Mouse (Mus musculus): ENCODE data around the gene Gm21988. TPM values are rescaled to one million over a fixed set of nuclear protein-coding genes. Genes with fewer than 3 reads are reported as not detected.

Gene Gm21988
- total and polyA plus RNA-seq, 3 experiments = 0.98 to 2.6 (median 1.4) TPM

DNA sequence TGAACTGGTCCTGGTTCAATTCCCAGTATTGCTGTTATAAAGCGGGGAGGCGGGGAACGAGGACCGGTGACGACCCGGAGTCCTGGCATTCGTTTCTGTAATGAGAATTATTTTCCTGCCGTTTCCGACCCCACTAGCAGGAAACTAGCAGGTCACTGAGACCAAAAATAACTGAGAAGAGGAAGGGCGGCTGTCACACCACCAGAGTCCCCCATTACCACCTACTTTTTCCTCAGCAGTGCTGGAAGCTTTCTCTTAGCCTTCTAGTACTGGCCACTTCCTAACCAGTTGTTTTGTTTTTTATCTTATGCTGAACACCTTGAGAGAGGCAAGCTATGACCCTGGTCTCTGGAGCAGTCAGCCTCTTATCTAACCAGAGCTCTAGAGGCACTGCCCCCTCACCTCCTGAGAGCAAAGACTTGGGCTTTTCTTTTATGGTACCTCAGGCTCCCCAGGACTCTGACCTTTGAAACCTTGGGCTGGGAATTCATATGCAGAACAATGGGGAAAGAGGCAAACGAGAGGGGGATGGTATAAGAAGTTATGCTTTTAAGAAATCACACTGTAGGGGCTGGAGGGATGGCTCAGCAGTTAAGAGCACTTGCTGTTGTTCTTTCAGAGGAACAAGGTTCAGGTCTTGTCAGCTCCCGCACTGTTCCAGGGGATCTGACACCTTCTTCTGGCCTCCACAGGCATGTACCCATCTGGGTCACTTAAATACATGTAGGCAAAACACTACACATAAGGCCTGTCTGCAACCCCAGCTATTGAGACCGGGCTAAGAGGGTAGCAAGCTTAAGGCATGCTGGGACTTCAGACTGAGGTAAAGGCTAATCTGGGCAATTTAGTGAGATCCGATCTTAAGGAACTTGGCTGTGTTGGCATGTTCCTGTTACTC lies 17.8 kb downstream of the Gm21988 start:
- TF ChIP-seq NELFE (IDR thresholded peaks at IDR 0.05; ENCODE audit: low read depth, low read length) (no peak), E2F4 (IDR thresholded peaks at IDR 0.05; ENCODE audit: insufficient replicate concordance, low read depth, low read length) (no peak), POLR2A (IDR thresholded peaks at IDR 0.05; ENCODE audit: low read depth, low read length) (no peak), GABPA (IDR thresholded peaks at IDR 0.05; ENCODE audit: insufficient replicate concordance, low read depth, low read length) (no peak), MEF2A (IDR thresholded peaks at IDR 0.05; ENCODE audit: borderline replicate concordance, low read depth, low read length) (peak; percentile 65), EP300 (IDR thresholded peaks at IDR 0.05; ENCODE audit: low read length) (no peak)
- dilution Hi-C loops (cut with MboI; ENCODE audit: extremely low pct_ligation_motif_present, extremely low pct_unique_long_range_greater_than_20kb, low sequenced_read_pairs) = no loop called here
- no peak for DNase-seq (ENCODE audit: extremely low read depth)
- in situ Hi-C loops (cut with MboI; ENCODE audit: low pct_ligation_motif_present, low pct_unique_long_range_greater_than_20kb, low sequenced_read_pairs) = no loop called here
- peak overlapping the region; percentile 76 for H3K9ac ChIP-seq (ENCODE audit: insufficient read depth, low read depth)
- no peak overlapping the region for H3K27ac ChIP-seq (ENCODE audit: insufficient read depth, low read depth)
- H3K4me3 ChIP-seq (replicated peaks in 1 of 3; ENCODE audit: low read depth in 2 of 3, low read length in 2 of 3, poor library complexity in 1 of 3) = peak overlapping the region; percentile 61 to 78 (median 76)
- no peaks in the 10 kb centered on the region for H3K27me3 ChIP-seq (replicated peaks)
- no peaks in the 10 kb centered on the region for H3K79me2 ChIP-seq (replicated peaks; ENCODE audit: control insufficient read depth, extremely low read depth, insufficient read depth, poor library complexity, severe bottlenecking)
- H3K36me3 ChIP-seq (replicated peaks in 1 of 2; ENCODE audit: control insufficient read depth in 1 of 2, insufficient read depth in 1 of 2, low read length in 1 of 2) = peaks cover 3 to 38% of the 10 kb centered on the region in 2 experiments
- peaks cover 15 to 30% of the 10 kb centered on the region in 2 experiments; a peak in 3 of 4 replicates for H3K4me1 ChIP-seq (ENCODE audit: control insufficient read depth in 1 of 2, insufficient read depth in 2 of 2)
- H3K9me3 ChIP-seq (replicated peaks; ENCODE audit: low read length) = no peaks in the 10 kb centered on the region
- H3K4me2 ChIP-seq (ENCODE audit: insufficient read depth, low read depth, poor library complexity, severe bottlenecking) = peak overlapping the region; percentile 87

DNA sequence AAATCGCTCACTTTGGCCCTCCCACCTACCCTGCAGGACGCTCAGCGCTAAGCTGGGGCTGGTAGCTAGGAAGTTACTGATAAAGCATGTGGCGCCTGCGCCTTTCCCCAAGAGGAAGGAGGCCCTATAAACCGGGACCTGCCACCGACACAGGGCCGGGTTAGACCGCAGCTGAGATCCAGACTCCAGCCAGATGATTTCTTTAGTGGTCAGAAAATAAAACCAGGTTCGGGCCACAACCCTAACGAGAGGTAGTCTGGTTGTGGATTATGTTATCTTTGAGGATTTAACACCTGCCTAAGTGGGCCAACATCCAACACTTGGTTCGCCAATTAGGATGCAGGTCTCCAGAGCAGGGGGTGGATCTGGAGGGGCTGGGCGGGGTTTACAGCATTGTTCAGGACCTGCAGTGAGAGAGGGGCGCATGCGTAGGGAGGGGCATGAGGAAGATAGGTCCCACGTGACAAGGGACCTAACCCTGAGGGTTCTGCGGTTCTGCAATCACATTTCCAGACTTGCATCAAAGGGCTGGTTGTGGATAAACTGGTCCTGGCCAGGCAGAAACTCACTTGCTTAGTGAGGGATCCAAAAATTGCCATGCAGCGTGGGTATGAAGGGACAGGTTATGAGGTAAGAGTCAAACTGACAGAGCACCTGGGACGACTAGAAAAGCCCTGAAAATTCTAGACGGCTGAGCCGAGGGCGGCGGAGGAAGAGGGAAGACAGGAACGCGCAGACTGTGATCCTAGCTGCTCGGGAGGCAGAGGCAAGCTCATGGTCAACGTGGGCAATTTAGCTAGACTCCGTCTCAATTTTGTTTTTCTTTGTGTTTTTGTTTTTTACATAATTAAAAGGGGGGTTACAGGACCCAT lies 18.7 kb downstream of the Gm21988 start, which contains the start of gene Slc16a13:
Gene Slc16a13, minus strand, starts transcription at position 334 of the 872 bp plus-strand sequence.
- Histone ChIP-seq H3K27ac (ENCODE audit: insufficient read depth, low read depth) (no peak within 1 kb of the TSS), H3K9ac (ENCODE audit: insufficient read depth, low read depth) (peak within 1 kb of the TSS; percentile 76)
- in situ Hi-C loops (cut with MboI; ENCODE audit: low pct_ligation_motif_present, low pct_unique_long_range_greater_than_20kb, low sequenced_read_pairs) = no loop called here
- peak; percentile 47; the same call in 1 of the 2 replicates for TF ChIP-seq HCFC1 (IDR thresholded peaks at IDR 0.05; ENCODE audit: low read depth, low read length)
- TF ChIP-seq MYC (IDR thresholded peaks at IDR 0.05; ENCODE audit: low read depth, low read length) = peak; percentile 60
- TF ChIP-seq CTCF (conservative IDR thresholded peaks at IDR 0.05 in 1 of 2, IDR thresholded peaks at IDR 0.05 in 1 of 2; ENCODE audit: low read depth in 2 of 2, low read length in 2 of 2) = no peak
- TF ChIP-seq CHD2 (IDR thresholded peaks at IDR 0.05; ENCODE audit: low read length) = no peak
- TF ChIP-seq ZKSCAN1 (IDR thresholded peaks at IDR 0.05; ENCODE audit: borderline replicate concordance, low read depth, low read length) = no peak
- peak; percentile 98 for TF ChIP-seq NELFE (IDR thresholded peaks at IDR 0.05; ENCODE audit: low read depth, low read length)
- peak; percentile 25; the same call in 1 of the 2 replicates for TF ChIP-seq IRF4 (IDR thresholded peaks at IDR 0.05; ENCODE audit: low read depth, low read length)
- TF ChIP-seq ETS1 (conservative IDR thresholded peaks at IDR 0.05; ENCODE audit: low read depth, low read length) = no peak; the same call in 1 of the 2 replicates
- TF ChIP-seq BHLHE40 (IDR thresholded peaks at IDR 0.05; ENCODE audit: low read depth, low read length) = peak; percentile 86
- TF ChIP-seq MAZ (IDR thresholded peaks at IDR 0.05; ENCODE audit: low read depth, low read length) = peak; percentile 87
- TF ChIP-seq JUND (conservative IDR thresholded peaks at IDR 0.05; ENCODE audit: low read depth, low read length) = no peak
- 0 out of 2 replicates have a peak, but pooled peaks have one; percentile 53 for TF ChIP-seq RCOR1 (conservative IDR thresholded peaks at IDR 0.05; ENCODE audit: low read depth, low read length)
- TF ChIP-seq ZMIZ1 (IDR thresholded peaks at IDR 0.05; ENCODE audit: low read depth, low read length) = peak; percentile 64
- TF ChIP-seq USF1 (IDR thresholded peaks at IDR 0.05; ENCODE audit: low read depth, low read length) = peak; percentile 93
- peak; percentile 16; the same call in 1 of the 2 replicates for TF ChIP-seq EP300 (IDR thresholded peaks at IDR 0.05; ENCODE audit: low read length)
- TF ChIP-seq E2F4 (IDR thresholded peaks at IDR 0.05; ENCODE audit: insufficient replicate concordance, low read depth, low read length) = no peak
- TF ChIP-seq CHD1 (IDR thresholded peaks at IDR 0.05; ENCODE audit: low read depth, low read length) = no peak
- TF ChIP-seq SIN3A (IDR thresholded peaks at IDR 0.05; ENCODE audit: low read length) = peak; percentile 80
- no peak; the same call in 1 of the 2 replicates for TF ChIP-seq MEF2A (IDR thresholded peaks at IDR 0.05; ENCODE audit: borderline replicate concordance, low read depth, low read length)
- TF ChIP-seq USF2 (conservative IDR thresholded peaks at IDR 0.05; ENCODE audit: low read depth, low read length) = peak; percentile 93
- TF ChIP-seq KAT2A (IDR thresholded peaks at IDR 0.05; ENCODE audit: insufficient replicate concordance, low read length) = 0 out of 2 replicates have a peak, but pooled peaks have one; percentile 49
- peak; percentile 92 for TF ChIP-seq POLR2AphosphoS2 (IDR thresholded peaks at IDR 0.05; ENCODE audit: low read depth, low read length)
- TF ChIP-seq ZC3H11A (IDR thresholded peaks at IDR 0.05; ENCODE audit: low read depth, low read length) = no peak
- peak; percentile 61; the same call in 1 of the 2 replicates for TF ChIP-seq TCF12 (IDR thresholded peaks at IDR 0.05; ENCODE audit: low read depth, low read length)
- no peak for TF ChIP-seq JUN (IDR thresholded peaks at IDR 0.05; ENCODE audit: insufficient read depth, low read depth, low read length)

More for the DNA sequence above, 18.7 kb downstream of the Gm21988 start, which contains the start of gene Slc16a13:
- H3K27me3 ChIP-seq (replicated peaks) = no peaks in the 10 kb centered on the region
- H3K4me3 ChIP-seq (replicated peaks in 1 of 3; ENCODE audit: low read depth in 2 of 3, low read length in 2 of 3, poor library complexity in 1 of 3) = peak within 1 kb of the TSS; percentile 61 to 78 (median 76)
- peak within 1 kb of the TSS; percentile 87 for H3K4me2 ChIP-seq (ENCODE audit: insufficient read depth, low read depth, poor library complexity, severe bottlenecking)
- H3K36me3 ChIP-seq (replicated peaks in 1 of 2; ENCODE audit: control insufficient read depth in 1 of 2, insufficient read depth in 1 of 2, low read length in 1 of 2) = peaks cover 5 to 46% of the 10 kb centered on the region in 2 experiments
- H3K4me1 ChIP-seq (ENCODE audit: control insufficient read depth in 1 of 2, insufficient read depth in 2 of 2) = peaks cover 15 to 30% of the 10 kb centered on the region in 2 experiments; a peak in 3 of 4 replicates
- DNase-seq (ENCODE audit: extremely low read depth) = peak; percentile 100
- dilution Hi-C loops (cut with MboI; ENCODE audit: extremely low pct_ligation_motif_present, extremely low pct_unique_long_range_greater_than_20kb, low sequenced_read_pairs) = no loop called here
- no peaks in the 10 kb centered on the region for H3K9me3 ChIP-seq (replicated peaks; ENCODE audit: low read length)
- no peaks in the 10 kb centered on the region for H3K79me2 ChIP-seq (replicated peaks; ENCODE audit: control insufficient read depth, extremely low read depth, insufficient read depth, poor library complexity, severe bottlenecking)
